Mouse (Mus musculus) heart, embryonic 14.5 days (tissue): ENCODE measurements around the gene Tmem115. TPM values are rescaled to one million over a fixed set of nuclear protein-coding genes. Genes with fewer than 3 reads are reported as not detected.

Experiments
- ATAC-seq: fragments of 200-750 bp; cut with Nextera tagmentation; 2 replicates; pipeline ENCODE4 v1.8.0; 2017; ENCODE audit warnings: low read depth, moderate TSS enrichment; ENCODE audit not compliant: insufficient number of reproducible peaks, insufficient read depth, low FRiP score
- H3K27ac ChIP-seq, 2 experiments: fragments of 200-500 bp in 1 of 2; fragments of 300-500 bp in 1 of 2; sonication (generic) in 1 of 2; replicated peaks in 1 of 2; 2 replicates each; pipeline ENCODE4 v1.5.1; 2012 to 2014; ENCODE audit warnings: low read depth in 2 of 2, low read length in 2 of 2, control low read depth in 1 of 2, mild to moderate bottlenecking in 1 of 2, mixed read lengths in 1 of 2; ENCODE audit not compliant: control insufficient read depth in 1 of 2, insufficient read depth in 1 of 2
- H3K27me3 ChIP-seq: fragments of 300-500 bp; sonication (generic); 2 replicates; pipeline ENCODE4 v1.6.1; 2014; ENCODE audit warnings: mild to moderate bottlenecking, low read length, control low read depth; ENCODE audit not compliant: control insufficient read depth, insufficient read depth
- H3K36me3 ChIP-seq: fragments of 300-500 bp; sonication (generic); 2 replicates; pipeline ENCODE4 v1.6.1; 2014; ENCODE audit warnings: mild to moderate bottlenecking, control low read depth, low read length, mixed read lengths; ENCODE audit not compliant: control insufficient read depth, insufficient read depth
- H3K4me1 ChIP-seq, 2 experiments: fragments of 200-500 bp in 1 of 2; fragments of 300-500 bp in 1 of 2; sonication (generic) in 1 of 2; 2 replicates each; pipeline ENCODE4 v1.6.1; 2012 to 2014; ENCODE audit warnings: low read length in 2 of 2, control low read depth in 1 of 2, mixed read lengths in 1 of 2; ENCODE audit not compliant: control insufficient read depth in 2 of 2, insufficient read depth in 2 of 2
- H3K4me2 ChIP-seq: fragments of 300-500 bp; sonication (generic); 2 replicates; pipeline ENCODE4 v1.6.1; 2014; ENCODE audit warnings: mild to moderate bottlenecking, low read length
- H3K4me3 ChIP-seq, 2 experiments: fragments of 200-500 bp in 1 of 2; fragments of 300-500 bp in 1 of 2; sonication (generic) in 1 of 2; 2 replicates each; pipeline ENCODE4 v1.5.1; 2012 to 2014; ENCODE audit warnings: low read length in 2 of 2, mild to moderate bottlenecking in 2 of 2, control low read depth in 1 of 2, low read depth in 1 of 2, moderate library complexity in 1 of 2; ENCODE audit not compliant: control insufficient read depth in 1 of 2, insufficient read depth in 1 of 2
- H3K9ac ChIP-seq: fragments of 300-500 bp; sonication (generic); 2 replicates; pipeline ENCODE4 v1.6.1; 2014; ENCODE audit warnings: mild to moderate bottlenecking, low read length
- H3K9me3 ChIP-seq: fragments of 300-500 bp; sonication (generic); 2 replicates; pipeline ENCODE4 v1.6.1; 2016; ENCODE audit warnings: low read length, control low read depth; ENCODE audit not compliant: control insufficient read depth
- WGBS: fragments of 180-500 bp; shearing (Covaris S2); extraction: QIAGEN DNeasy Blood & Tissue Kit; methylation state at CpG from one replicate; pipeline ENCODE4 v1.1.7; 2014; 5-methylcytosine and 5-hydroxymethylcytosine counted together
- polyA plus RNA-seq: library from polyadenylated mRNA; unstranded; fragments of >200 nt; fragmentation: Nextera tagmentation; extraction: Ambion mirVana; gene quantifications from 2 replicates; pipeline ENCODE4 v1.2.1, GENCODE M21; 2014

The Tmem115 gene
- polyA plus RNA-seq, 1 experiment from 2014 or later = 39.7 TPM

DNA sequence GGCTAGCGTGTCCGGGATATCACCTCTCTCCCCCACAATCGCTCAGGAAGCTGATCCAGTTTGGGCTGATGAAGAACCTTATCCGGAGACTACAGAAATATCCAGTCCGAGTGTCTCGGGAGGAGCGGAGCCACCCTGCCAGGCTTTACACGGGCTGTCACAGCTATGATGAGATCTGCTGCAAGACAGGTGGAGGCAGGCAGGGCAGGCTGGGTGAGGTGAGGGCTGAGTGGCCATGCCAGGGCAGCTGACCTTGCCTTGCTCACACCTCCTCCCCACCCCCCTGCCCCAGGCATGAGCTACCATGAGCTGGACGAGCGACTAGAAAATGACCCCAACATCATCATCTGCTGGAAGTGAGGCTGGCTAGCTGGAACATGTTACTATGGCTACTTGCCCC lies 11.5 kb downstream of the Tmem115 start:
- peaks cover 18 to 30% of the 10 kb centered on the region in 2 experiments for H3K4me1 ChIP-seq
- peaks cover 4% of the 10 kb centered on the region for H3K27me3 ChIP-seq
- H3K4me2 ChIP-seq = no peak overlapping the region
- no peak overlapping the region for H3K27ac ChIP-seq
- ATAC-seq = no peak
- WGBS = 83% methylated on average over 10 of the region's 10 CpGs
- peaks cover 24% of the 10 kb centered on the region for H3K36me3 ChIP-seq
- no peaks in the 10 kb centered on the region for H3K9me3 ChIP-seq
- H3K4me3 ChIP-seq = no peak overlapping the region
- no peak overlapping the region for H3K9ac ChIP-seq

DNA sequence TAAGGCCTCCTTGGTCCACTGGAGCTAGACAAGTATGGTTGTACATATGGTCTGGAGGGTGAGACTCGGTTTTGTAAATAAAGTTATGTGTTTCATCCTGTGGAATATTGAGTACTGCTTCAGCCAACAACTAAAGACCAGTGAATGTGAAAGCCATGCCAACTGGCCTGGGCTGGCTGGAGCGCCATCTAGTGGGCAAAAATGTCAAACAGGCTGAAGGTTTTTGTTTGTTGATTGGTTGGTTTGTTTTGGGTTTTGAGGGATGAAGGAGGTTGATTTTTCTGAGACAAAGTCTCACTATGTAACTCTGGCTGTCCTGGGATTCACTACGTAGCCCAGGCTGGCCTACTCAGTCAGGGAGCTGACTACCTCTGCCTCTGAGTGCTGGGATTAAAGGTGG lies 11.9 kb downstream of the Tmem115 start:
- WGBS = 10% methylated on average over 3 of the region's 3 CpGs
- no peaks in the 10 kb centered on the region for H3K9me3 ChIP-seq

DNA sequence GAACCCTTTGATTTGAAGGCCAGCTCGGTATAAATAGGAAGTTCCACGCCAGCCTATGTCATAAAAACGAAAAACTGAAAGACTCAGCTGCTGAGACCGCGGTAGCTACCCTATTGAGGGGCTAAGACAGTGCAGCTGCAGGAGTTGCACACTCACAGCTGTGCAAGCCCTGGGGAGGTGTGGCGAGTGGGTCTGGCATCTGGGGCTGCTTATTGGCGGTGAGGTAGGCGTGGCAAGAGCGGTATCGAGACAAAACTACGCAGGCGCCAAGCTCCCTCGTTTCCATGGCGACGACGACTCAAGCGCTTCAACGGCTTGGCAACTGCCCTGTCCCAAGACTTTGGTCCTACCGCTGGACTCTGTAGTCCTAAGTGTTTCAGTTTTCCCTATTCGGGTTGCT lies 13.3 kb downstream of the Tmem115 start, which contains the start of gene Zmynd10:
TSS of gene Zmynd10 (plus strand) at position 273 of the 400 bp plus-strand sequence.
- Histone ChIP-seq H3K27me3 (peaks cover 12% of the 10 kb centered on the region), H3K4me1 (peaks cover 24 to 37% of the 10 kb centered on the region in 2 experiments), H3K27ac (no peak within 1 kb of the TSS), H3K9me3 (no peaks in the 10 kb centered on the region), H3K36me3 (peaks cover 24% of the 10 kb centered on the region), H3K4me2 (peak within 1 kb of the TSS; percentile 57), H3K4me3 (peak within 1 kb of the TSS in 1 of 2 experiments; percentile 14; a peak in 2 of 4 replicates), H3K9ac (peak within 1 kb of the TSS; percentile 40; the same call in 1 of the 2 replicates)
- 4% methylated on average over 20 of the region's 20 CpGs for WGBS
- peak; percentile 23 for ATAC-seq

More for the DNA sequence above, 11.9 kb downstream of the Tmem115 start:
- Histone ChIP-seq H3K36me3 (peaks cover 24% of the 10 kb centered on the region), H3K4me1 (peaks cover 18 to 30% of the 10 kb centered on the region in 2 experiments), H3K4me3 (no peak overlapping the region), H3K27ac (no peak overlapping the region), H3K9ac (no peak overlapping the region), H3K27me3 (peaks cover 8% of the 10 kb centered on the region), H3K4me2 (no peak overlapping the region)
- no peak for ATAC-seq

DNA sequence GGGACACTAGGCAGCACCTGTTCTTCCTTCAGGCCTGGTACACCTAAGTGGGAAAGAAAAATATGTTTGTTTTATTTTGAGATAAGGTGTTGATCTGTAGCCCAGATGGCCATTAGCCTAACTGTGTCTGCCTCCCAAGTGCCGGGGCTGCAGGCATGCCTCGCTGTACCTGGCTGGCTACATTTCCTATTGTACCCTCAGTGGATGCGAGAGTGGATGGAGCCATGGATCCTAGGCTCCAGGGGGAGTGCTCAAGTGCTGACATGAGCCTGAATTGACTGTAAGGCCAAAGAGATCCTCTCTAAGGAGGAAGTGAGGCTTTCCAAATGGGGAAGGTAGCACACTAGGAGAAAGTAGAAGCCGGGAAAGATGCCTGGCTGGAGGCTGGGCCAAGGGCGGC lies 14.2 kb downstream of the Tmem115 start:
- 71% methylated on average over 5 of the region's 5 CpGs for WGBS
- no peak overlapping the region for H3K4me3 ChIP-seq
- H3K27ac ChIP-seq = no peak overlapping the region
- H3K4me1 ChIP-seq = peaks cover 17 to 38% of the 10 kb centered on the region in 2 experiments
- H3K9me3 ChIP-seq = no peaks in the 10 kb centered on the region
- H3K27me3 ChIP-seq = peaks cover 12% of the 10 kb centered on the region
- peaks cover 24% of the 10 kb centered on the region for H3K36me3 ChIP-seq
- H3K9ac ChIP-seq = 0 out of 2 replicates have a peak overlapping the region, but pooled peaks have one; percentile 3
- no peak overlapping the region for H3K4me2 ChIP-seq
- no peak for ATAC-seq

DNA sequence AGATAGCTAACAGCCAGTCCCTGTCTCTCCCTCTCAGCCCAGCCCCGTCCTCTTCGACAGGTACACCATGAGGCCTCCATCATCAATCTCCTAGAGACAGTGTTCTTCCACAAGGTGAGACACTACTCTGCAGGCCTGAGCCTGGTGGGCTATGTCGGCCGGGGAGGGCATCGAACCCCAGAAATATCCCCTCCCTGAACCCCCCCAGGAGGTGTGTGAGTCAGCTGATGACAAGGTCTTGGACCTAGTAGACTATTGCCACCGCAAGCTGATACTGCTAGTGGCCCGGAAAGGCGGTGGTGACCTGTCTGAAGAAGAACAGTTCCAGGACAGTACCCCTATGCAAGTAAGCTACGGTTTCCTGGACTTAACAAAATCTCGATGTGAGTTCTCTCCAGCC lies 15.1 kb downstream of the Tmem115 start:
- no peaks in the 10 kb centered on the region for H3K9me3 ChIP-seq
- H3K4me1 ChIP-seq = peaks cover 24 to 39% of the 10 kb centered on the region in 2 experiments
- no peak overlapping the region for H3K27ac ChIP-seq
- peaks cover 12% of the 10 kb centered on the region for H3K27me3 ChIP-seq
- no peak overlapping the region for H3K4me2 ChIP-seq
- 83% methylated on average over 10 of the region's 10 CpGs for WGBS
- no peak overlapping the region for H3K9ac ChIP-seq
- no peak for ATAC-seq
- H3K4me3 ChIP-seq = no peak overlapping the region
- peaks cover 19% of the 10 kb centered on the region for H3K36me3 ChIP-seq

DNA sequence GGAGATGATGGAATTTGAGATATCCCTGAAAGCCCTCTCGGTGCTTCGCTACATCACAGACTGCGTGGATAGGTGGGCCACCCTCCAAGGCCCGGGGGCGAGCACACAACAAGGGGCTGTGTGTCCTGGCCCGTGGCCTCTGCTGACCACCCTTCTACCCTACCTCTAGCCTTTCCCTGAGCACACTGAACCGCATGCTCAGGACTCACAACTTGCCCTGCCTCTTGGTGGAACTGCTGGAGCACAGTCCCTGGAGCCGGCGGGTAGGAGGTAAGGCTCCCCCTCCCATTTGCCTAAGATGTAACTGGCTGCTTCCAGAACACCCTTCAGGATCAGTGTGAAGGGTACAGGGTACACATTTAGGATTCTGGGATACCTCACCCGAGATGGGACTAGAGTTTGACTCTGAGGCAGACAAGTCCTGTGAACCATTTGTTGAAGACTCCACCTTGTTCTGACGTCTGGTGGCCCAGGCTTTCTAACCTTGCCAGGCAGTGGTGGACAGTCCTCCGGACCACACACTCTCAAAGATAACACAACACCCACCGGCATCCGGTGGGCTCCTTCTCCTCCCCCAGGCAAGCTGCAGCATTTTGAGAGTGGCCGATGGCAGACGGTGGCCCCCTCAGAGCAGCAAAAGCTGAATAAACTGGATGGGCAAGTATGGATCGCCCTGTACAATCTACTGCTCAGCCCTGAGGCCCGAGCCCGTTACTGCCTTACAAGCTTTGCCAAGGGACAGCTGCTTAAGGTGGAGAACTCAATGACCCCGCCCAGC lies 15.7 kb downstream of the Tmem115 start:
- ATAC-seq = no peak
- Histone ChIP-seq H3K27me3 (peaks cover 12% of the 10 kb centered on the region), H3K4me2 (no peak overlapping the region), H3K9ac (no peak overlapping the region), H3K27ac (no peak overlapping the region), H3K9me3 (no peaks in the 10 kb centered on the region), H3K4me3 (no peak overlapping the region), H3K4me1 (peaks cover 24 to 40% of the 10 kb centered on the region in 2 experiments), H3K36me3 (peaks cover 12% of the 10 kb centered on the region)
- WGBS = 78% methylated on average over 20 of the region's 20 CpGs

DNA sequence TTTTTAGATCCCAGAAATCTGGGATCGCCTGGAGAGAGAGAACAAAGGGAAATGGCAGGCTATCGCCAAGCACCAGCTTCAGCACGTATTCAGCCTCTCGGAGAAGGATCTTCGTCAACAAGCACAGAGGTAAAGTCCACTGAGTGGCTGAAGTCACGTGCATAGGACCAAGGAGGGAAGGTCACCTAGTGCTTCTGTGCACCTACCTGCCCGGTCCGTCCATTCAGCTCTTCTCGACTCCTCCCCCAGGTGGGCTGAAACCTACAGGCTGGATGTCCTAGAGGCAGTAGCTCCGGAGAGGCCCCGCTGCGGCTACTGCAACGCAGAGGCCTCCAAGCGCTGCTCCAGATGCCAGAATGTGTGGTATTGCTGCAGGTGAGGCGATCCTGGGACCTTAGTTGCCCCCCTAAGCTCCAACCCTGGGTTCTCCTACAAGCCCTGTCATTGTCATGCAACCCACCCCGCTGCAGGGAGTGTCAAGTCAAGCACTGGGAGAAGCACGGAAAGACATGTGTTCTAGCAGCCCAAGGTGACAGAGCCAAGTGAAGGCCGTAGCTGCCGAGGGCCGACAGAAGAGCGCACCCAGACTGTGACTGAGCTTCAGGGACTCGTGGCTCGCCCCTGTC lies 16.9 kb downstream of the Tmem115 start:
- Histone ChIP-seq H3K9ac (peak overlapping the region; percentile 79), H3K9me3 (no peaks in the 10 kb centered on the region), H3K27ac (0 out of 4 replicates have a peak overlapping the region, but pooled peaks of 1 of the 2 experiments have one; percentile 9), H3K4me3 (peak overlapping the region; percentile 46 to 50; a peak in 3 of 4 replicates), H3K27me3 (peaks cover 12% of the 10 kb centered on the region), H3K4me1 (peaks cover 24 to 41% of the 10 kb centered on the region in 2 experiments), H3K4me2 (peak overlapping the region; percentile 88), H3K36me3 (peaks cover 1% of the 10 kb centered on the region; the same call in 1 of the 2 replicates)
- 43% methylated on average over 23 of the region's 23 CpGs for WGBS
- no peak for ATAC-seq
